Mouse (Mus musculus): ENCODE results near the gene Il17d. TPM values are rescaled to one million over a fixed set of nuclear protein-coding genes. Genes with fewer than 3 reads are reported as not detected.

The Il17d gene
- total RNA-seq (2014; rRNA removed): not detected in 2 replicates
- 0.17 TPM in 2 replicates for polyA plus RNA-seq (2012; rRNA removed)

GRCm38 (mm10) chr14:57524671-57525387, at the start of gene Il17d:
Il17d (plus strand) TSS chr14:57524777.
- Histone ChIP-seq H3K4me1 (ENCODE audit: control insufficient read depth, insufficient read depth, low read length) (peaks cover 7% of the 10 kb centered on the region), H3K9ac (ENCODE audit: low read depth, low read length) (peak within 1 kb of the TSS; percentile 56), H3K27ac (replicated peaks; ENCODE audit: insufficient read depth, low read depth, low read length) (no peak within 1 kb of the TSS), H3K27me3 (ENCODE audit: control insufficient read depth, insufficient read depth, low read length) (peaks cover 9% of the 10 kb centered on the region), H3K4me3 (ENCODE audit: insufficient read depth, low read depth, low read length) (peak within 1 kb of the TSS; percentile 67), H3K36me3 (ENCODE audit: control insufficient read depth, insufficient read depth, low read length) (no peaks in the 10 kb centered on the region), H3K79me2 (ENCODE audit: control insufficient read depth, insufficient read depth, low read length) (no peaks in the 10 kb centered on the region)
- no peak for DNase-seq (ENCODE audit: extremely low read depth, low read depth, low spot score)
- 5% methylated on average over 103 of the region's 104 CpGs for WGBS
- TF ChIP-seq CTCF (IDR thresholded peaks at IDR 0.05; ENCODE audit: low read depth, low read length) (no peak), POLR2A (IDR thresholded peaks at IDR 0.05; ENCODE audit: extremely low read depth, insufficient read depth, low read length) (no peak)

DNA sequence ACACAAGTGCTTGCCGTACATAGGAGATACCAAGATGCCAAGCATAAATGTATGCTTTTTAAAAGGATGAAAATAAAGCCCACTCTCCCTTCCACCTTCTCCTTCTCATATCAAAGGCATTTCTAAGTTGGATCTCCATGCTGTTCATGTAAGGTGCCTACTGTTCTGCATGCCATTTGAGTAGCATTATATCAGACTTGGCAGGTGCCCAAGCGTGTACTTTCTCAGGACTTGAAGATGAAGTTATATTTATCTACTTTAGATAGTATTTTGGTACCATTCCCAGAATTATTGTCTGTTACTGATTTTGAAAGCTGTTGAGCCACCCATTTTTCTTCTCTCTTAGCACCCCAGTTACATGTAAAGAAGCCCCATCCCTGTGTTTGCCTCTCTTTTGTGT, 49.5 kb upstream of the Il17d start:
- DNase-seq (ENCODE audit: extremely low read depth, low read depth, low spot score): no peak
- no peaks in the 10 kb centered on the region for H3K27me3 ChIP-seq (ENCODE audit: control insufficient read depth, insufficient read depth, low read length)
- 91% methylated on average over 2 of the region's 2 CpGs for WGBS
- H3K9ac ChIP-seq (ENCODE audit: low read depth, low read length): no peak overlapping the region
- TF ChIP-seq CTCF (IDR thresholded peaks at IDR 0.05; ENCODE audit: low read depth, low read length): no peak
- no peak for TF ChIP-seq POLR2A (IDR thresholded peaks at IDR 0.05; ENCODE audit: extremely low read depth, insufficient read depth, low read length)
- peaks cover 4% of the 10 kb centered on the region; the same call in 1 of the 2 replicates for H3K36me3 ChIP-seq (ENCODE audit: control insufficient read depth, insufficient read depth, low read length)
- no peaks in the 10 kb centered on the region for H3K79me2 ChIP-seq (ENCODE audit: control insufficient read depth, insufficient read depth, low read length)
- no peak overlapping the region for H3K27ac ChIP-seq (replicated peaks; ENCODE audit: insufficient read depth, low read depth, low read length)
- no peak overlapping the region for H3K4me3 ChIP-seq (ENCODE audit: insufficient read depth, low read depth, low read length)
- H3K4me1 ChIP-seq (ENCODE audit: control insufficient read depth, insufficient read depth, low read length): no peaks in the 10 kb centered on the region

DNA sequence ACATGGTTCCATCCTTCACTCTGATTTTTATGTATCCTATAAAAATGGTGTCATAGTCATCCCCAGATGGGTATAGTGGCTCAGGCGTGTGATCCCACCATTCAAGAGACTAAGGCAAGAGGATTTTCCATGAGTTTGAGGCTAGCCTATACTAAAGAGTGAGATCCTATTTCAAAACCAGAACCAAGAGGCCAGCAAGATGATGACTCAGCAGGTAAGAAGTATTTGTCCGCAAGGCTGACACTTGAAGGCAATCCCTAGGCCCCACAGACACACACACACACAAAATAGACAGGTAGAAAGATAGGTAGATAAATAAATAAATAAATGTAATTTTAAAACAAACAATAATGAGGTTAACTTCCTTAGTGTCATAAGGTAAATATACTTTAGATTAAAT, 42.3 kb upstream of the Il17d start:
- Histone ChIP-seq H3K27ac (replicated peaks; ENCODE audit: insufficient read depth, low read depth, low read length) (no peak overlapping the region), H3K79me2 (ENCODE audit: control insufficient read depth, insufficient read depth, low read length) (no peaks in the 10 kb centered on the region), H3K4me1 (ENCODE audit: control insufficient read depth, insufficient read depth, low read length) (no peaks in the 10 kb centered on the region), H3K4me3 (ENCODE audit: insufficient read depth, low read depth, low read length) (no peak overlapping the region), H3K27me3 (ENCODE audit: control insufficient read depth, insufficient read depth, low read length) (no peaks in the 10 kb centered on the region), H3K9ac (ENCODE audit: low read depth, low read length) (no peak overlapping the region), H3K36me3 (ENCODE audit: control insufficient read depth, insufficient read depth, low read length) (peaks cover 8% of the 10 kb centered on the region; the same call in 1 of the 2 replicates)
- 99% methylated on average over 2 of the region's 2 CpGs for WGBS
- DNase-seq (ENCODE audit: extremely low read depth, low read depth, low spot score): no peak
- TF ChIP-seq POLR2A (IDR thresholded peaks at IDR 0.05; ENCODE audit: extremely low read depth, insufficient read depth, low read length) (no peak), CTCF (IDR thresholded peaks at IDR 0.05; ENCODE audit: low read depth, low read length) (no peak)

- TF ChIP-seq CTCF (IDR thresholded peaks at IDR 0.05; ENCODE audit: low read depth, low read length) (no peak), POLR2A (IDR thresholded peaks at IDR 0.05; ENCODE audit: extremely low read depth, insufficient read depth, low read length) (no peak)
- 95% methylated on average over 6 of the region's 6 CpGs for WGBS
- H3K79me2 ChIP-seq (ENCODE audit: control insufficient read depth, insufficient read depth, low read length): no peaks in the 10 kb centered on the region
- DNase-seq (ENCODE audit: extremely low read depth, low read depth, low spot score): no peak
- no peak overlapping the region for H3K27ac ChIP-seq (replicated peaks; ENCODE audit: insufficient read depth, low read depth, low read length)
- no peak overlapping the region for H3K9ac ChIP-seq (ENCODE audit: low read depth, low read length)
- H3K27me3 ChIP-seq (ENCODE audit: control insufficient read depth, insufficient read depth, low read length): no peaks in the 10 kb centered on the region
- H3K4me1 ChIP-seq (ENCODE audit: control insufficient read depth, insufficient read depth, low read length): no peaks in the 10 kb centered on the region
- H3K4me3 ChIP-seq (ENCODE audit: insufficient read depth, low read depth, low read length): no peak overlapping the region
- H3K36me3 ChIP-seq (ENCODE audit: control insufficient read depth, insufficient read depth, low read length): peaks cover 8% of the 10 kb centered on the region; the same call in 1 of the 2 replicates
Measured at GRCm38 (mm10) chr14:57484183-57484582, 40.4 kb upstream of the Il17d start.

DNA sequence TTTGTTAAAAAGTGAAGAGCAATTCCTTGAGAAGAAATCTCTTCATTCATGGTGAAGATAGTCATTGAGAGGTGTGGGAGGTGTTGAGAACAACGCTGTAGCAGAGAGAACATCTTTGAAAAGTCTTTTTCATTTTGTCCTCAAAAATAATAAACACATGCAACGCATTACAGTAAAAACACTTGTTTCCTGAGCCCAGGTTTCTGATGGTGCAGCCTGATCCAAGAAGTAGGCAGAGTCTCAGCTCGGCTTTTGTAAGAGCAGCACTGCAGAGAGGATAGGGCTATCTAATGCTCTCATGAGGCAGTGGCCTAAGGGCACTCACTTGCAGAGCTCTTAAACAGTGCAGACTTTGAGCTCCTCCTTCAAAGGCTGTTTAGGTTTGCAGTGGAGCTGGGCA, 34.9 kb upstream of the Il17d start:
- no peak overlapping the region for H3K27ac ChIP-seq (replicated peaks; ENCODE audit: insufficient read depth, low read depth, low read length)
- H3K36me3 ChIP-seq (ENCODE audit: control insufficient read depth, insufficient read depth, low read length): peaks cover 5% of the 10 kb centered on the region; the same call in 1 of the 2 replicates
- H3K9ac ChIP-seq (ENCODE audit: low read depth, low read length): no peak overlapping the region
- no peaks in the 10 kb centered on the region for H3K79me2 ChIP-seq (ENCODE audit: control insufficient read depth, insufficient read depth, low read length)
- TF ChIP-seq CTCF (IDR thresholded peaks at IDR 0.05; ENCODE audit: low read depth, low read length): no peak
- no peak overlapping the region for H3K4me3 ChIP-seq (ENCODE audit: insufficient read depth, low read depth, low read length)
- DNase-seq (ENCODE audit: extremely low read depth, low read depth, low spot score): no peak
- no peaks in the 10 kb centered on the region for H3K4me1 ChIP-seq (ENCODE audit: control insufficient read depth, insufficient read depth, low read length)
- WGBS: 91% methylated on average over 3 of the region's 3 CpGs
- no peaks in the 10 kb centered on the region for H3K27me3 ChIP-seq (ENCODE audit: control insufficient read depth, insufficient read depth, low read length)

DNA sequence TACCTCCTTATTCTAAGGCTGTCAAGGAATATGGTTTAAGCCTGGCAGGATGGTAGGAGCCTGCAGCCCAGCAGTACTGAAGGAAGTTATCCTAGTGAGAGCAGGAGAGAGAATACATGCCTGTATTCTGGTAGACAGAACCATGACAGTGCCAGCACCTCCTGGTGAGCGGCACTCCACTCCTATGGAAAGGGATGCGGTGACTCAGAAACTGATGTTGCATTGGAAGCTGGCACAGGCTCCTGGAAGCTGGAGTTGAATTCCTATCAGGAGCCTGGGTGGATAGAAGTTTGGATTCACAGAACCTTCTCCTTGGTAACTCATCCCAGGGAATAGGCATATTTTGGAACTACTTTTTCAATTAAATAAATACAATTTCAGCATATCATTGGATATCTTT, 30.7 kb upstream of the Il17d start:
- H3K36me3 ChIP-seq (ENCODE audit: control insufficient read depth, insufficient read depth, low read length): peaks cover 8% of the 10 kb centered on the region; the same call in 1 of the 2 replicates
- DNase-seq (ENCODE audit: extremely low read depth, low read depth, low spot score): no peak
- H3K79me2 ChIP-seq (ENCODE audit: control insufficient read depth, insufficient read depth, low read length): no peaks in the 10 kb centered on the region
- no peak overlapping the region for H3K9ac ChIP-seq (ENCODE audit: low read depth, low read length)
- TF ChIP-seq CTCF (IDR thresholded peaks at IDR 0.05; ENCODE audit: low read depth, low read length) (no peak), POLR2A (IDR thresholded peaks at IDR 0.05; ENCODE audit: extremely low read depth, insufficient read depth, low read length) (no peak)
- 97% methylated on average over 2 of the region's 2 CpGs for WGBS
- H3K4me3 ChIP-seq (ENCODE audit: insufficient read depth, low read depth, low read length): no peak overlapping the region
- no peak overlapping the region for H3K27ac ChIP-seq (replicated peaks; ENCODE audit: insufficient read depth, low read depth, low read length)
- no peaks in the 10 kb centered on the region for H3K27me3 ChIP-seq (ENCODE audit: control insufficient read depth, insufficient read depth, low read length)
- no peaks in the 10 kb centered on the region for H3K4me1 ChIP-seq (ENCODE audit: control insufficient read depth, insufficient read depth, low read length)

Data from liver, adult 2 months (tissue).